Mouse (Mus musculus) heart, adult 2 months (tissue): Measurements from ENCODE around the gene Ppp3ca. TPM values are rescaled to one million over a fixed set of nuclear protein-coding genes. Genes with fewer than 3 reads are reported as not detected.

Experiments
- DNase-seq, 2 experiments: peaks; one replicate each; pipeline ENCODE4 v3.0.0; 2021
- H3K27ac ChIP-seq: fragments of 200-600 bp; 2 replicates; pipeline ENCODE4 v1.8.1; 2022
- H3K27me3 ChIP-seq: fragments of 200-500 bp; 2 replicates; pipeline ENCODE4 v1.6.1; 2012; ENCODE audit warnings: mild to moderate bottlenecking, low read length, inconsistent platforms, mixed read lengths; ENCODE audit not compliant: control insufficient read depth, insufficient read depth
- H3K36me3 ChIP-seq: fragments of 200-500 bp; 2 replicates; pipeline ENCODE4 v1.6.1; 2012; ENCODE audit warnings: low read length, inconsistent platforms; ENCODE audit not compliant: control insufficient read depth, insufficient read depth
- H3K4me1 ChIP-seq: fragments of 200-500 bp; 2 replicates; pipeline ENCODE4 v1.6.1; 2011; ENCODE audit warnings: low read length; ENCODE audit not compliant: control insufficient read depth, insufficient read depth
- H3K4me3 ChIP-seq: fragments of 200-600 bp; 2 replicates; pipeline ENCODE4 v1.8.1; 2022
- H3K79me2 ChIP-seq: fragments of 200-500 bp; replicated peaks from 2 replicates; pipeline ENCODE4 v1.6.1; 2012; ENCODE audit warnings: mild to moderate bottlenecking, inconsistent platforms, low read length, moderate library complexity, mixed read lengths; ENCODE audit not compliant: control insufficient read depth, insufficient read depth
- H3K9ac ChIP-seq: fragments of 200-500 bp; 2 replicates; pipeline ENCODE4 v1.6.1; 2012; ENCODE audit warnings: low read depth, mild to moderate bottlenecking, control low read depth, inconsistent platforms, low read length, mixed read lengths
- CTCF ChIP-seq: fragments of 200-600 bp; IDR thresholded peaks from 2 replicates; pipeline ENCODE4 v1.8.1; 2022; ENCODE audit warnings: antibody characterized with exemption, mild to moderate bottlenecking, moderate library complexity
- EP300 ChIP-seq: fragments of 200-500 bp; IDR thresholded peaks from 2 replicates; pipeline ENCODE4 v1.6.1; 2011; ENCODE audit warnings: low read depth, low read length, control low read depth; ENCODE audit not compliant: insufficient read depth
- POLR2A ChIP-seq: fragments of 200-500 bp; IDR thresholded peaks from 2 replicates; pipeline ENCODE4 v1.6.1; 2011; ENCODE audit warnings: mild to moderate bottlenecking, low read depth, low read length, control low read depth; ENCODE audit not compliant: insufficient read depth
- WGBS: fragments of 180-500 bp; shearing (Covaris S2); methylation state at CpG from one replicate; pipeline ENCODE4 v1.1.7; 2018; 5-methylcytosine and 5-hydroxymethylcytosine counted together
- intact Hi-C: fragments of 180-260 bp; cut with DNase I; formaldehyde crosslinking; loops from one replicate; pipeline ENCODE4 v1.15.1; 2025
- polyA plus RNA-seq: library from polyadenylated mRNA; depleted of rRNA; stranded (reverse); fragments of >200 nt; gene quantifications from 2 replicates; pipeline ENCODE4 v1.2.3, GENCODE M21; 2012
- total RNA-seq, 2 experiments: library from RNA; stranded (reverse); gene quantifications; 2 replicates each; pipeline ENCODE4 v1.2.3; 2021

The Ppp3ca gene
- total and polyA plus RNA-seq, 3 experiments = 18.3 to 44.3 (median 41.7) TPM

DNA sequence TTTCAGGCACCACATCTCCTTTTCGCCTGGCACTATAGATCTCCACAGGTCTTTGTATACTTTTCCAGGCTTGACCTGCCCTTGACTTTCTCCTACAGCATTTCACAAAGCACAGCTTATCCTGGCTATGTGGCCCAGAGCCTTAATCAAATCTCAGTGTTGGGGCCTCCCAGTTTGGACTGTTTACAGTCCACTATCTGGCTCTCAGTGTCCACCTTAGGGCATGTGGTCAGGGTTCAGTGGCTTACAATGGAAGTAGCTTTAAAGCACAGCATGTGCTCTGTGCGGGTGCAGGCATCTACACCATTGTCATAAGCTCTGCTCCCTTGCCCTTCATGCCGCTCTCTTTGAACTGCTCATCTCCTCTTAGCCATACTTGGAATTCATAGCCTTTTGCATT, 146.4 kb downstream of the Ppp3ca start:
- TF ChIP-seq CTCF (no peak), POLR2A (no peak), EP300 (no peak)
- H3K27me3 ChIP-seq = no peaks in the 10 kb centered on the region
- no peaks in the 10 kb centered on the region for H3K36me3 ChIP-seq
- H3K27ac ChIP-seq = no peak overlapping the region
- intact Hi-C loops = no loop called here
- 93% methylated on average over 3 of the region's 3 CpGs for WGBS
- H3K4me1 ChIP-seq = peaks cover 6% of the 10 kb centered on the region
- H3K9ac ChIP-seq = no peak overlapping the region
- no peak overlapping the region for H3K4me3 ChIP-seq
- peaks cover 10% of the 10 kb centered on the region for H3K79me2 ChIP-seq
- DNase-seq = no peak

DNA sequence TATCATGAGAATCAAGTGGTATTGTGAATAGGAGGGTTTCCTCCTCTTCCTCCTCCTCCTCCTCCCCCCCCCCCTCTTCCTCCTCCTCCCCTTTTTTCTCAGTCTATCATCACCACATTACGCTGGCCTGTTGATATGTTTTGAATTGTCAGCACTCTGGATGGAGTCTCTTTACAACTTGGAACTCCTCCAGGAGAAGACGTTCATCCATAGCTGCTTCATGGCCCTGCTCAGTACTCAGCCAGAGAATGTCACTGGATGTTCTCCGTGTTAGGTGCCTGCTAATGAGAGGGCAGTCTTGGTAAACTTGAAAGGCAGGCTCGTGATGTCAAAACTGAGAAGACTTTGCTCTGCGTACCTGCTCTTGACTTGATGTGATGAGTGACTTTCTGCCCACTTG, 149.1 kb downstream of the Ppp3ca start:
- TF ChIP-seq CTCF (no peak), EP300 (no peak), POLR2A (no peak)
- peaks cover 6% of the 10 kb centered on the region for H3K4me1 ChIP-seq
- WGBS = 42% methylated on average over 5 of the region's 5 CpGs
- no peak overlapping the region for H3K27ac ChIP-seq
- H3K36me3 ChIP-seq = no peaks in the 10 kb centered on the region
- DNase-seq = no peak
- intact Hi-C loops = no loop called here
- no peak overlapping the region for H3K4me3 ChIP-seq
- H3K9ac ChIP-seq = no peak overlapping the region
- H3K27me3 ChIP-seq = no peaks in the 10 kb centered on the region
- peaks cover 8% of the 10 kb centered on the region for H3K79me2 ChIP-seq

DNA sequence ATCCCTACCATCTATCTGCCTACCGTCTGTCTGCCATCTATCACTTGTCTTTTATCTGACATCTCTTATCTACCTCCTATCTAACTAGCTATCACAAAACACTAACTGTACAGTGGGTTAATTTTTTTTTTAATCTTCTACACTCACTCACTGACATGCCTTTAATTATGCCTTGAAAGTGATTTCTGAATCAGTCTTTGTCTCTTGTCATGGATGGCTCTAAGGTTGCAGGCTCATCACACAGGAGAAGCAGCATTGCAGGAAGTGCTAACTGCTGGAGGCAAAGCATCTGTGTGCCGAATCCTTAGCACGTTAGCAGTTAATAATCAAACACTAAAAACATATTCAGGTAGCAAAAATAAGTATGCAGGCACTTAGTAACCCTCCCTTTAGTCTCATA, 151.1 kb downstream of the Ppp3ca start:
- Histone ChIP-seq H3K79me2 (peaks cover 8% of the 10 kb centered on the region), H3K4me3 (no peak overlapping the region), H3K36me3 (no peaks in the 10 kb centered on the region), H3K4me1 (peaks cover 3% of the 10 kb centered on the region), H3K9ac (no peak overlapping the region), H3K27ac (no peak overlapping the region), H3K27me3 (no peaks in the 10 kb centered on the region)
- no peak for TF ChIP-seq POLR2A
- TF ChIP-seq CTCF = no peak
- intact Hi-C loops = loop anchor here (5.0 kb wide), 1 partner anchor 149 kb away; the partner anchor contains the start of gene Ppp3ca
- DNase-seq = no peak
- WGBS = 87% methylated on average over 3 of the region's 3 CpGs

DNA sequence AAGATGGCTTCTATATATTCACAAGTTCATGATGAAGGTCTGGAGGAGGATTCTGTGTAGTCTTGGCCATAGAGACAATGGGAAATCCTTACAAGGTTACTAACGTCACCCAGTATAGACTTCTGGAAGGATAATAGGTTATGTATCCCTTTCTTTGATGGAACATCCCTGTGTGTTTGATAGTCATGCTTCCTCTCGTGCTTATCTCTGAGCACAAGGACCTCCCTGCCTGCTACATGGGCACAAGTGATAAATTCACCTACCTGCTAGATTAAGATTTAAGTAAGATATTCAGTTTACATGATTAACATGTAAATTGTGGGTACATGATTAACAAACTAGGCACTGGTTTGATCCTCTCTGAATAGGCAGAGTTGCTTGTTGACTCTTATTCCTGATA, 152.1 kb downstream of the Ppp3ca start:
- no peak for TF ChIP-seq CTCF
- TF ChIP-seq POLR2A = no peak
- TF ChIP-seq EP300 = no peak
- Histone ChIP-seq H3K27ac (no peak overlapping the region), H3K9ac (no peak overlapping the region), H3K79me2 (peaks cover 5% of the 10 kb centered on the region), H3K36me3 (no peaks in the 10 kb centered on the region), H3K4me3 (no peak overlapping the region), H3K27me3 (no peaks in the 10 kb centered on the region), H3K4me1 (peaks cover 3% of the 10 kb centered on the region)
- no peak for DNase-seq
- WGBS = 78% methylated on average over 2 of the region's 2 CpGs
- intact Hi-C loops = loop anchor here (5.0 kb wide), 1 partner anchor 150 kb away; the partner anchor contains the start of gene Ppp3ca

DNA sequence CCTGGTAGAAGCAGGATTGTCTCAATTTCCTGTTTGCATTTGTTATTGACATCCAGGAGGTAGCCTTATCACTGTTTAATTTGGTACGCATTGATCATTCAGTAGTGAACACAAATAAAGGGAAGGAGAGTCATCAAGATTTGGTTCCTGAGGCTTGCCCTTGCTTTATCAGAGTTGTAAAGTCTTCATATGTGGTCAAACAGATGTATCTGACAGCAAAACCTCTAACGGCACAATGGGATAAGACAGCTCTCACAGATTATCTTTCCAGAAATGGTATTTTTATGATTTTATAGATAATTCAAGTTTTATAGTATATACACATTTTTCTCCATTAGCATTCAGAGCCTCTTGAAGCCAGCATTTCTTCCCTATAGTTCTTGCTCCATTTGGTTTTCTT, 152.5 kb downstream of the Ppp3ca start:
- H3K36me3 ChIP-seq = no peaks in the 10 kb centered on the region
- no peak overlapping the region for H3K9ac ChIP-seq
- H3K79me2 ChIP-seq = peaks cover 5% of the 10 kb centered on the region
- H3K4me3 ChIP-seq = no peak overlapping the region
- TF ChIP-seq EP300 (no peak), CTCF (no peak), POLR2A (no peak)
- DNase-seq = no peak
- H3K27ac ChIP-seq = no peak overlapping the region
- intact Hi-C loops = loop anchor here (5.0 kb wide), 1 partner anchor 150 kb away; the partner anchor contains the start of gene Ppp3ca
- no peaks in the 10 kb centered on the region for H3K27me3 ChIP-seq
- WGBS = 90% methylated on average over 2 of the region's 2 CpGs
- H3K4me1 ChIP-seq = peaks cover 3% of the 10 kb centered on the region

DNA sequence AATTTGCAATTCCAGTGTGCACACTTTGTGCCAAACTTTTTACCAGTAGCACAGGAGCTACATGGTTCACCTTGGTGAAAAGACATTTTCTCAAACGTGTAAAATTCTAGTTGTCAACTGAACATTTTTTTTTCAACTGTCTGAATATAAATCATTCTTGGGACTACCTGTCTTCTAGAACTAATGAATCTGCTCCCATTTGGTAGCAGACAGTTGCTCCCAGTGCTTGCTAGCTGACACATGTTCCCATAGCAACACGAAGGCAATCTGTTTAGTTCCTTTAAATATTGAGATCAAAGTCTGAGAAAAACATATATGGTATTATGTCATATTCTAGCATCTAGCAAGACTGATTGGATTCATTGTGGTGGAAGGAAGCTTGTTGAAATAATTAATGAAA, 158.5 kb downstream of the Ppp3ca start:
- DNase-seq = no peak
- Histone ChIP-seq H3K27me3 (no peaks in the 10 kb centered on the region), H3K79me2 (no peaks in the 10 kb centered on the region; the same call in 1 of the 2 replicates), H3K4me1 (peaks cover 3% of the 10 kb centered on the region), H3K36me3 (peaks cover 3% of the 10 kb centered on the region; the same call in 1 of the 2 replicates), H3K4me3 (no peak overlapping the region), H3K9ac (no peak overlapping the region), H3K27ac (no peak overlapping the region)
- WGBS = 80% methylated on average over 2 of the region's 2 CpGs
- intact Hi-C loops = no loop called here
- TF ChIP-seq POLR2A (no peak), CTCF (no peak), EP300 (no peak)
